Mouse (Mus musculus): ENCODE data around the gene Tcp10a. TPM values are rescaled to one million over a fixed set of nuclear protein-coding genes. Genes with fewer than 3 reads are reported as not detected.
"Not testable (repeated sequence)": the region's sequence is repeated elsewhere in the genome, so short reads cannot be mapped to it uniquely, and the experiment has no call there.

The Tcp10a gene
- total RNA-seq (2014; fragmentation: Nextera tagmentation) (not detected in 2 replicates), total RNA-seq (2017) (0.16 TPM in 1 of 2 replicates, not detected in the other), polyA plus RNA-seq (2012) (not detected in 2 replicates)

GRCm38 (mm10) chr17:7324346-7324745, at the start of gene Tcp10a:
TSS of gene Tcp10a (plus strand) at chr17:7324646.
- H3K4me3 ChIP-seq (ENCODE audit: low read depth, low read length); H3K36me3 ChIP-seq (replicated peaks); H3K9me3 ChIP-seq (replicated peaks); ATAC-seq (ENCODE audit: extremely low read depth, insufficient number of reproducible peaks, low FRiP score, poor library complexity, severe bottlenecking); H3K27me3 ChIP-seq (ENCODE audit: insufficient read depth, low read length); H3K4me1 ChIP-seq (ENCODE audit: insufficient read depth, low read depth, low read length); DNase-seq (ENCODE audit: low spot score): not testable (repeated sequence)

DNA sequence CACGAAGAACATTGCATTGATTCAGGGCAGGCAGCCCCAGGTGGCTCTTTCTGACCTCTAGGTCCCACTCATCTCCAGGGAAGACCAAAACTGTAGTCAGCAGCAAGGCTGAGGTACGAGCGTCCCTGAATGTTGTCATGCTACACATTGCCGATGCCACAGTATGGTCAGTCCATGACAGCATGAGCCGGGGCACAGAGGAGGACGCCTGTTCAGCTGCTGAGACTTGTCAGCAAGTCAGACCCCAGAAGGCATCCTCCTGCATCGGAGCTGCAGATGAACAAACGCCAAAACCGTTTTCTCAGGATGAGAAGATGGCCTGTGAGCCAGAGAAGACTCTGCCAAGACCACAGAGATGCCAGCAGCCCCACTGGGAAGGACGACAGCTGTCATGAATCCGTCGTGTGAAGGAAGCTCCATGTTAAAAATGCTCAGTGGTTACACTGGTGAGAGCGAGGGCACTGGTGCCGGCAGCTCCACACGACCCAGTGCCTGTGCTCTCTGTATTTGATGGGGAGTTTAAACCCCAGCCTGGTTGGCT, 45.7 kb upstream of the Tcp10a start:
- H3K4me3 ChIP-seq (ENCODE audit: low read depth, low read length) = no peak overlapping the region
- ATAC-seq (ENCODE audit: extremely low read depth, insufficient number of reproducible peaks, low FRiP score, poor library complexity, severe bottlenecking) = no peak
- H3K36me3 ChIP-seq (replicated peaks) = no peaks in the 10 kb centered on the region
- H3K4me1 ChIP-seq (ENCODE audit: insufficient read depth, low read depth, low read length) = no peaks in the 10 kb centered on the region
- DNase-seq (ENCODE audit: low spot score) = no peak
- no peak for TF ChIP-seq GATA1 (IDR thresholded peaks at IDR 0.05; ENCODE audit: borderline replicate concordance, low read length)
- no peak for TF ChIP-seq CTCF (IDR thresholded peaks at IDR 0.05; ENCODE audit: low read depth, low read length)
- no peak for TF ChIP-seq TAL1 (conservative IDR thresholded peaks at IDR 0.05; ENCODE audit: low read depth, low read length)
- no peak for TF ChIP-seq POLR2AphosphoS5 (IDR thresholded peaks at IDR 0.05; ENCODE audit: insufficient replicate concordance, low read depth, low read length)
- TF ChIP-seq GATA2 (IDR thresholded peaks at IDR 0.05; ENCODE audit: borderline replicate concordance, low read depth, low read length) = no peak
- no peaks in the 10 kb centered on the region; the same call in 1 of the 2 replicates for H3K27me3 ChIP-seq (ENCODE audit: insufficient read depth, low read length)
- H3K9me3 ChIP-seq (replicated peaks) = peaks cover 44% of the 10 kb centered on the region

DNA sequence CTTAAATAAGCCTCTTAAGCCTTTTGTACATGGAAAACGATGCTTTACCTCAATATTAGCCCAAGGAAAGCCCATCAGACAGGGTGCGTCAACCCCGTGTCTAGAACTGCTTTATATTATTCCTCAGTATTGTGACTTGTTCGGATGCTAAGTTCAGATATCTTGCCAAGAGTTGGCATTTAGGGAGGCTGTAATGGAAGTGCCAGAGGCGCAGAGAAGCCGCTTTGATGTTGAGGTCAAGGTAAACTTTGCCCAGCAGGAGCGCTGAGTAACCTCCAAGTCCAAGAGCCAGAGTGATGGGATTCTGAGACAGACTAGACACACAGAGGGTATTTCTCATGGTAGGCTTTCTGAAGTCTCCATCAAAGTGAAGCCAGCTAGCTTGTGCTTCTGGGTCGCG, 45.2 kb upstream of the Tcp10a start:
- H3K4me3 ChIP-seq (ENCODE audit: low read depth, low read length) = no peak overlapping the region
- no peaks in the 10 kb centered on the region for H3K27me3 ChIP-seq (ENCODE audit: insufficient read depth, low read length)
- H3K9me3 ChIP-seq (replicated peaks) = peaks cover 42% of the 10 kb centered on the region
- DNase-seq (ENCODE audit: low spot score) = no peak
- H3K4me1 ChIP-seq (ENCODE audit: insufficient read depth, low read depth, low read length) = no peaks in the 10 kb centered on the region
- H3K36me3 ChIP-seq (replicated peaks) = no peaks in the 10 kb centered on the region
- no peak for ATAC-seq (ENCODE audit: extremely low read depth, insufficient number of reproducible peaks, low FRiP score, poor library complexity, severe bottlenecking)
- TF ChIP-seq GATA1 (IDR thresholded peaks at IDR 0.05; ENCODE audit: borderline replicate concordance, low read length) (no peak), CTCF (IDR thresholded peaks at IDR 0.05; ENCODE audit: low read depth, low read length) (no peak), GATA2 (IDR thresholded peaks at IDR 0.05; ENCODE audit: borderline replicate concordance, low read depth, low read length) (no peak), TAL1 (conservative IDR thresholded peaks at IDR 0.05; ENCODE audit: low read depth, low read length) (no peak), POLR2AphosphoS5 (IDR thresholded peaks at IDR 0.05; ENCODE audit: insufficient replicate concordance, low read depth, low read length) (no peak)

DNA sequence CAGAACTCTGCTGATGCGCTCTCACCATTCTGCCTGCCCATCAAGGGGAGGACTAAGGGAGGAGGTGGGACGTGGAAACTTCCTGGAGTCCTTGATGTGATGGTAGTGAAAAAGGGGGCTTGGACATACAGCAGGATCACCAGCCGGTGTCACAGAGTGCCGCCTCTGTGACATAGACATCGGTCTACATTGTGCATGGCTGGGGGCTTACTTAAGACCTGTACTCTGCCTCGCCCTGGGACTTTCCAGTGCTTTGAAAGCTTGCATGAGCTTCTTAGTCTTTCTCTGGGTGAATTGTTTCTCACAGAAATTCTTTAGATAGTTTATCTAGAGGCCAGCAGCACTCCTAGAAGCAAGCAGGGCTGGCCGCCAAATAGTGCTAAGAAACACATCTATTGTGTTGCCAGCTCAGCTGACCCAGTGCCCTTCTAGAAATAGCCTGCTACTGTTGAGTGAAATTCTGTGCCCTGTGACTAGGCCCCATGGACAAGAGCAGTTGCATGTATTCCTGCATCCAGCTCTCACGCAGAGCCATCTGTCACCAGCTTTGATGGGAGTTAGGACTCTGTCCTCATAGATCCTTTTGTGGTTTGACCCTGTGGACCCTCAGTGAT, 40.0 kb upstream of the Tcp10a start:
- no peak for ATAC-seq (ENCODE audit: extremely low read depth, insufficient number of reproducible peaks, low FRiP score, poor library complexity, severe bottlenecking)
- Histone ChIP-seq H3K27me3 (ENCODE audit: insufficient read depth, low read length) (no peaks in the 10 kb centered on the region), H3K4me1 (ENCODE audit: insufficient read depth, low read depth, low read length) (no peaks in the 10 kb centered on the region), H3K36me3 (replicated peaks) (no peaks in the 10 kb centered on the region), H3K9me3 (replicated peaks) (peaks cover 23% of the 10 kb centered on the region), H3K4me3 (ENCODE audit: low read depth, low read length) (no peak overlapping the region)
- TF ChIP-seq POLR2AphosphoS5 (IDR thresholded peaks at IDR 0.05; ENCODE audit: insufficient replicate concordance, low read depth, low read length) (no peak), TAL1 (conservative IDR thresholded peaks at IDR 0.05; ENCODE audit: low read depth, low read length) (no peak), GATA1 (IDR thresholded peaks at IDR 0.05; ENCODE audit: borderline replicate concordance, low read length) (no peak), CTCF (IDR thresholded peaks at IDR 0.05; ENCODE audit: low read depth, low read length) (no peak), GATA2 (IDR thresholded peaks at IDR 0.05; ENCODE audit: borderline replicate concordance, low read depth, low read length) (no peak)
- DNase-seq (ENCODE audit: low spot score) = no peak

GRCm38 (mm10) chr17:7285292-7285691, 39.2 kb upstream of the Tcp10a start:
- DNase-seq (ENCODE audit: low spot score) = no peak
- Histone ChIP-seq H3K9me3 (replicated peaks) (peaks cover 23% of the 10 kb centered on the region), H3K4me3 (ENCODE audit: low read depth, low read length) (no peak overlapping the region), H3K4me1 (ENCODE audit: insufficient read depth, low read depth, low read length) (no peaks in the 10 kb centered on the region), H3K27me3 (ENCODE audit: insufficient read depth, low read length) (no peaks in the 10 kb centered on the region), H3K36me3 (replicated peaks) (no peaks in the 10 kb centered on the region)
- TF ChIP-seq TAL1 (conservative IDR thresholded peaks at IDR 0.05; ENCODE audit: low read depth, low read length) (no peak), GATA2 (IDR thresholded peaks at IDR 0.05; ENCODE audit: borderline replicate concordance, low read depth, low read length) (no peak), GATA1 (IDR thresholded peaks at IDR 0.05; ENCODE audit: borderline replicate concordance, low read length) (no peak), POLR2AphosphoS5 (IDR thresholded peaks at IDR 0.05; ENCODE audit: insufficient replicate concordance, low read depth, low read length) (no peak), CTCF (IDR thresholded peaks at IDR 0.05; ENCODE audit: low read depth, low read length) (no peak)
- ATAC-seq (ENCODE audit: extremely low read depth, insufficient number of reproducible peaks, low FRiP score, poor library complexity, severe bottlenecking) = no peak

GRCm38 (mm10) chr17:7286422-7287050, 37.9 kb upstream of the Tcp10a start:
- TF ChIP-seq CTCF (IDR thresholded peaks at IDR 0.05; ENCODE audit: low read depth, low read length) (no peak), TAL1 (conservative IDR thresholded peaks at IDR 0.05; ENCODE audit: low read depth, low read length) (no peak), POLR2AphosphoS5 (IDR thresholded peaks at IDR 0.05; ENCODE audit: insufficient replicate concordance, low read depth, low read length) (no peak), GATA1 (IDR thresholded peaks at IDR 0.05; ENCODE audit: borderline replicate concordance, low read length) (no peak), GATA2 (IDR thresholded peaks at IDR 0.05; ENCODE audit: borderline replicate concordance, low read depth, low read length) (no peak)
- no peak overlapping the region for H3K4me3 ChIP-seq (ENCODE audit: low read depth, low read length)
- ATAC-seq (ENCODE audit: extremely low read depth, insufficient number of reproducible peaks, low FRiP score, poor library complexity, severe bottlenecking) = no peak
- H3K4me1 ChIP-seq (ENCODE audit: insufficient read depth, low read depth, low read length) = no peaks in the 10 kb centered on the region
- DNase-seq (ENCODE audit: low spot score) = no peak
- H3K36me3 ChIP-seq (replicated peaks) = no peaks in the 10 kb centered on the region
- H3K27me3 ChIP-seq (ENCODE audit: insufficient read depth, low read length) = peaks cover 2% of the 10 kb centered on the region; the same call in 1 of the 2 replicates
- peaks cover 26% of the 10 kb centered on the region for H3K9me3 ChIP-seq (replicated peaks)

All from G1E (cell line).